Mouse (Mus musculus) mouse embryonic stem cell (cell line): ENCODE data around the gene Rxrg.

Experiments
- in situ Hi-C, 2 experiments: fragments of 300-500 bp; cut with MboI; formaldehyde crosslinking; loops; 1 replicate in 1 of 2; 3 replicates in 1 of 2; pipeline ENCODE4 v1.14.3; 2019 to 2020; ENCODE audit warnings: low sequenced_read_pairs in 2 of 2, low pct_unique_long_range_greater_than_20kb in 1 of 2, mixed read lengths in 1 of 2; ENCODE audit not compliant: unreplicated experiment in 1 of 2

Rxrg gene

GRCm38 (mm10) chr1:167598255-167599081, at the start of gene Rxrg:
Rxrg (plus strand) TSS chr1:167598384.
- in situ Hi-C loops: no loop called here

GRCm38 (mm10) chr1:167549324-167549723, 48.9 kb upstream of the Rxrg start:
- in situ Hi-C loops: no loop called here

GRCm38 (mm10) chr1:167551601-167552000, 46.6 kb upstream of the Rxrg start:
- in situ Hi-C loops: no loop called here

GRCm38 (mm10) chr1:167553959-167554526, 44.1 kb upstream of the Rxrg start:
- in situ Hi-C loops: no loop called here

- in situ Hi-C loops: no loop called here
Measured at GRCm38 (mm10) chr1:167566571-167566970, 31.6 kb upstream of the Rxrg start.

GRCm38 (mm10) chr1:167579131-167579530, 19.1 kb upstream of the Rxrg start:
- in situ Hi-C loops: no loop called here

GRCm38 (mm10) chr1:167583195-167583594, 15.0 kb upstream of the Rxrg start:
- in situ Hi-C loops: no loop called here

- in situ Hi-C loops: no loop called here
Measured at GRCm38 (mm10) chr1:167583888-167584287, 14.3 kb upstream of the Rxrg start.

- in situ Hi-C loops: no loop called here
Measured at GRCm38 (mm10) chr1:167588747-167589558, 9.2 kb upstream of the Rxrg start.

- in situ Hi-C loops: no loop called here
Measured at GRCm38 (mm10) chr1:167592175-167592574, 6.0 kb upstream of the Rxrg start.

- in situ Hi-C loops: no loop called here
Measured at GRCm38 (mm10) chr1:167599211-167599735, 1.1 kb downstream of the Rxrg start.

GRCm38 (mm10) chr1:167608201-167608741, 10.1 kb downstream of the Rxrg start:
- in situ Hi-C loops: loop anchor here in 1 of 2 experiments (25.0 kb wide), 1 partner anchor 396 kb away; no protein-coding TSS in a partner anchor

GRCm38 (mm10) chr1:167617131-167617530, 18.9 kb downstream of the Rxrg start:
- in situ Hi-C loops: loop anchor here in 1 of 2 experiments (25.0 kb wide), 1 partner anchor 405 kb away; no protein-coding TSS in a partner anchor

GRCm38 (mm10) chr1:167617995-167618489, 19.9 kb downstream of the Rxrg start:
- in situ Hi-C loops: loop anchor here in 1 of 2 experiments (25.0 kb wide), 1 partner anchor 406 kb away; no protein-coding TSS in a partner anchor

GRCm38 (mm10) chr1:167620206-167620795, 22.1 kb downstream of the Rxrg start:
- in situ Hi-C loops: loop anchor here in 1 of 2 experiments (25.0 kb wide), 1 partner anchor 408 kb away; no protein-coding TSS in a partner anchor

GRCm38 (mm10) chr1:167625098-167625497, 26.9 kb downstream of the Rxrg start:
- in situ Hi-C loops: no loop called here

GRCm38 (mm10) chr1:167631765-167632164, 33.6 kb downstream of the Rxrg start:
- in situ Hi-C loops: no loop called here

GRCm38 (mm10) chr1:167635702-167636101, 37.5 kb downstream of the Rxrg start:
- in situ Hi-C loops: no loop called here
